Mouse (Mus musculus): ENCODE results near the gene Pcdh15.

The Pcdh15 gene

GRCm38 (mm10) chr10:73098966-73099845 lies at the start of gene Pcdh15:
Pcdh15 (plus strand) TSS chr10:73099342.
- no peak for DNase-seq (ENCODE audit: low read depth, low spot score)

- DNase-seq (ENCODE audit: low read depth, low spot score): no peak
These were observed 47.1 kb upstream of the Pcdh15 start for GRCm38 (mm10) chr10:73052074-73052473.

GRCm38 (mm10) chr10:73059726-73060230 lies 39.4 kb upstream of the Pcdh15 start:
- DNase-seq (ENCODE audit: low read depth, low spot score): no peak

GRCm38 (mm10) chr10:73086703-73087102 lies 12.4 kb upstream of the Pcdh15 start:
- no peak for DNase-seq (ENCODE audit: low read depth, low spot score)

GRCm38 (mm10) chr10:73096531-73097135 lies 2.5 kb upstream of the Pcdh15 start:
- DNase-seq (ENCODE audit: low read depth, low spot score): no peak

- DNase-seq (ENCODE audit: low read depth, low spot score): no peak
These were observed 2.0 kb upstream of the Pcdh15 start for GRCm38 (mm10) chr10:73097176-73097575.

GRCm38 (mm10) chr10:73097979-73098378 lies 1.2 kb upstream of the Pcdh15 start:
- peak; percentile 19 for DNase-seq (ENCODE audit: low read depth, low spot score)

- no peak for DNase-seq (ENCODE audit: low read depth, low spot score)
These were observed 702 bp downstream of the Pcdh15 start for GRCm38 (mm10) chr10:73099846-73100241.

- DNase-seq (ENCODE audit: low read depth, low spot score): no peak
These were observed 4.3 kb downstream of the Pcdh15 start for GRCm38 (mm10) chr10:73103383-73103994.

GRCm38 (mm10) chr10:73105893-73106292 lies 6.8 kb downstream of the Pcdh15 start:
- DNase-seq (ENCODE audit: low read depth, low spot score): peak; percentile 8

GRCm38 (mm10) chr10:73137985-73138384 lies 38.8 kb downstream of the Pcdh15 start:
- DNase-seq (ENCODE audit: low read depth, low spot score): no peak

- DNase-seq (ENCODE audit: low read depth, low spot score): no peak
These were observed 48.4 kb downstream of the Pcdh15 start for GRCm38 (mm10) chr10:73147543-73147942.

GRCm38 (mm10) chr10:73147978-73148377 lies 48.8 kb downstream of the Pcdh15 start:
- no peak for DNase-seq (ENCODE audit: low read depth, low spot score)

- no peak for DNase-seq (ENCODE audit: low read depth, low spot score)
These were observed 55.4 kb downstream of the Pcdh15 start for GRCm38 (mm10) chr10:73154544-73154943.

GRCm38 (mm10) chr10:73161757-73162156 lies 62.6 kb downstream of the Pcdh15 start:
- DNase-seq (ENCODE audit: low read depth, low spot score): no peak

- no peak for DNase-seq (ENCODE audit: low read depth, low spot score)
These were observed 116.9 kb downstream of the Pcdh15 start for GRCm38 (mm10) chr10:73216001-73216400.

- no peak for DNase-seq (ENCODE audit: low read depth, low spot score)
These were observed 143.2 kb downstream of the Pcdh15 start for GRCm38 (mm10) chr10:73242294-73242693.

GRCm38 (mm10) chr10:73280438-73280837 lies 181.3 kb downstream of the Pcdh15 start:
- DNase-seq (ENCODE audit: low read depth, low spot score): no peak

- DNase-seq (ENCODE audit: low read depth, low spot score): no peak
These were observed 197.3 kb downstream of the Pcdh15 start for GRCm38 (mm10) chr10:73296456-73296855.

GRCm38 (mm10) chr10:73301951-73302350 lies 202.8 kb downstream of the Pcdh15 start:
- no peak for DNase-seq (ENCODE audit: low read depth, low spot score)

GRCm38 (mm10) chr10:73306677-73307076 lies 207.5 kb downstream of the Pcdh15 start:
- DNase-seq (ENCODE audit: low read depth, low spot score): no peak

GRCm38 (mm10) chr10:73326861-73327260 lies 227.7 kb downstream of the Pcdh15 start:
- DNase-seq (ENCODE audit: low read depth, low spot score): no peak

All from CD4-positive, CD25-positive, alpha-beta regulatory T cell, adult 2 months (primary cell).